Mouse (Mus musculus): ENCODE measurements at regions not wholly inside any gene's neighbourhood (a gene's known extent, or its start where the extent isn't known, plus 50 kb on each side); places are given as distances from the start of the nearest gene placed in this dataset.

DNA sequence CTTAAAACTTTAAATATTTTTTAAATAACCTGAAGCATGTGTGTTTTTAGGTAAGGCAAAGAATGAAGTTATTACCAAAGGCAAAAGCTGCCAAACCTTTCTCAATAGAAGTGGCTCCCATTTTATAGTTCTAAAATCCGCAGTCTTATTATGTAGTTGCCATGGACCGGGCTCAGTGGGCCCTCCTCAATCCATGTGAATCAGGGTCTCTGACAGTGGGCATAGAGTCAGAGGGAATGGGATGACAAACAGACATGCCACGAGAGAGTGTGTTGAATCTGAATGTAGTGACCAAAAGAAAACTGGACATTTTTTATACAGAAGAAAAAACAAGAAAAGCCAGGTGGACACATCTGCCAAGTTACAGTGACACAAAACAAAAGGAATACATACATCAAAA, 659.0 kb upstream of the Tex47 start:
- TF ChIP-seq CTCF (IDR thresholded peaks at IDR 0.05; ENCODE audit: low read depth) (no peak), EP300 (IDR thresholded peaks at IDR 0.05; ENCODE audit: low read depth) (no peak)
